Mouse (Mus musculus): ENCODE measurements around the gene Cpz.

GRCm38 (mm10) chr5:35462081-35462480 lies 63.4 kb downstream of the Cpz start:
- no peak for TF ChIP-seq POLR2A (IDR thresholded peaks at IDR 0.05; ENCODE audit: borderline replicate concordance, control insufficient read depth, low read depth, low read length)
- TF ChIP-seq CTCF (IDR thresholded peaks at IDR 0.05; ENCODE audit: control insufficient read depth, insufficient read depth, low read length) = no peak

Measured in bone marrow, adult 2 months (tissue).